Mouse (Mus musculus) thymus, adult 2 months (tissue): ENCODE data around the gene Gna15.

Experiments
- CTCF ChIP-seq: fragments of 200-500 bp; IDR thresholded peaks from 2 replicates; pipeline ENCODE4 v1.5.1; 2012; ENCODE audit warnings: mild to moderate bottlenecking, control low read depth, low read length, moderate library complexity, borderline replicate concordance; ENCODE audit not compliant: control insufficient read depth, poor library complexity, insufficient read depth; ENCODE audit errors: extremely low read depth
- POLR2A ChIP-seq: fragments of 200-500 bp; IDR thresholded peaks from 2 replicates; pipeline ENCODE4 v1.6.1; 2012; ENCODE audit warnings: mild to moderate bottlenecking, low read length, control low read depth, moderate library complexity; ENCODE audit not compliant: control insufficient read depth, poor library complexity, insufficient read depth; ENCODE audit errors: extremely low read depth

DNA sequence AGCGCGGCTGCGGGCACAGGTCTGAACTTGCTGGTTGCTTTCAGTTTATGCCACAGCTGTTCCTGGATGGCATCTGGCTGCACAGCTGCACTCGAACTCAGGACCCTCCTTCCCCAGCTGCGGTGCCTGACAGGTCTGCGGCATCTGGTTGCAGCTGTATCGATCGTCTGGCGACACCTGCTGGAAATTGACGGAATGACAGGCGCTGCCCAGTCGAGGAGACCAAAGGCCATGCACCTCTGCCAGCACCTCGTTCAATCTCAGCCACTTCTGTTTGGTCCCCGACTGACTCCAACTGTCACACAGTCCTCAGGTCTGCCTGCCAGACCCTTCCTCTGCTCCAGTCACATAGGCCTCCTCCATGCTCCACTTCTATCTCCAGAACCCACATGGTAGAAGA is 2.8 kb upstream of the Gna15 start:
- TF ChIP-seq POLR2A: no peak
- TF ChIP-seq CTCF: peak; percentile 94
